Mouse (Mus musculus) E14TG2a.4 (cell line): ENCODE measurements around the gene Lrrc25.

Experiments
- CTCF ChIP-seq: conservative IDR thresholded peaks from 2 replicates; pipeline ENCODE4 v1.5.1; 2014; ENCODE audit warnings: low read length
- NANOG ChIP-seq: IDR thresholded peaks from 2 replicates; pipeline ENCODE4 v1.6.1; 2014; ENCODE audit warnings: borderline replicate concordance, low read length, mixed read lengths
- POU5F1 ChIP-seq: IDR thresholded peaks from 2 replicates; pipeline ENCODE4 v1.6.1; 2014; ENCODE audit warnings: low read length, borderline replicate concordance

GRCm38 (mm10) chr8:70610796-70611771 lies 4.9 kb upstream of the Lrrc25 start:
- TF ChIP-seq CTCF, result peak; percentile 92
- no peak for TF ChIP-seq POU5F1
- no peak for TF ChIP-seq NANOG
